Mouse (Mus musculus): ENCODE measurements at regions not wholly inside any gene's neighbourhood (a gene's known extent, or its start where the extent isn't known, plus 50 kb on each side); places are given as distances from the start of the nearest gene placed in this dataset.

DNA sequence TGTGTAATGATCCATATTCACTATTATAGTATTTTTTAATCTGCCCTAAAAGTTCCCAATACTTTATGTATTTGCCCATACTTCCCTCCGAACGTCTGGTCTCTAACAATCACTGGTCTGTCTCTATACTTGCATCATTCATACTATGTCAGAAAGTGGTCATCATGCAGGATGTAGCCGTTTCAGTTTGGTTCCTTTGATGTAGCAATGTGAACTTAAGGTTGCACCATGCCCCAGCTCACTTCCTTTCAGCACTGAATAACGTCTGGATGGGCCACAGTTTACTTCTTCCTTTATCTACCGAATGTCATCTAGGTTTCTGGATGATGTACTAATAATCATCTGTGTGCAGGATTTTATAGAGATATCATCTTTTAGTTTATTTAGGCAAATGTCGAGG, 461.9 kb downstream of the Rpl10l start:
- H3K9me3 ChIP-seq (ENCODE audit: low read length) = no peaks in the 10 kb centered on the region
- no peak overlapping the region for H3K4me3 ChIP-seq (ENCODE audit: low read depth, low read length)
- H3K4me2 ChIP-seq (ENCODE audit: low read depth, low read length, poor library complexity, severe bottlenecking) = no peak overlapping the region
- 84% methylated on average over 6 of the region's 6 CpGs for WGBS
- DNase-seq (ENCODE audit: low spot score) = no peak
- no peak overlapping the region for H3K27ac ChIP-seq (ENCODE audit: low read depth, low read length)
- ATAC-seq (ENCODE audit: low FRiP score) = no peak
- H3K4me1 ChIP-seq (ENCODE audit: insufficient read depth, low read length) = no peaks in the 10 kb centered on the region
- TF ChIP-seq CTCF (IDR thresholded peaks at IDR 0.05) = no peak
- H3K27me3 ChIP-seq (ENCODE audit: insufficient read depth, low read length) = no peaks in the 10 kb centered on the region
- H3K36me3 ChIP-seq (ENCODE audit: insufficient read depth, low read length) = no peaks in the 10 kb centered on the region
- H3K9ac ChIP-seq (replicated peaks; ENCODE audit: low read length, poor library complexity, severe bottlenecking) = no peak overlapping the region

DNA sequence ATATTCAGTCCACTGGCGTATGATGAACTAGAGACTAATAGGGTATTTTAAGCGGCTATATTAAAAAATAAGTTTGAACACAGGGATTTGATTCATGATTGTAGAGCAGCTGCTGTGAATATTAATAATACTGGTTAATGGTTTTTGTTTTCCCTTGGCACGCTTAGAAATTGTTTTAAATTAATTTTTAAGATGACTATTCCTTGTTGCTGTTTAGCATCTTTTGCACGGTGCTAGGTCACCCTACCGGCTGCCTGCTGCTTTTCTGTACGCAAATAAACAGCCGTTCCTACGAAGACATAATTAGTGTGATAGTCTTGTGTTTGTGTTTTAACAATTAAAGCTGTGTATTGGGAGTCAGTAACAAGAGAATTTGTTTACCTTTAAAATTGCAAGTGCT, 485.1 kb downstream of the Rpl10l start:
- H3K9ac ChIP-seq (replicated peaks; ENCODE audit: low read length, poor library complexity, severe bottlenecking) = no peak overlapping the region
- ATAC-seq (ENCODE audit: low FRiP score) = no peak
- TF ChIP-seq CTCF (IDR thresholded peaks at IDR 0.05) = no peak

DNA sequence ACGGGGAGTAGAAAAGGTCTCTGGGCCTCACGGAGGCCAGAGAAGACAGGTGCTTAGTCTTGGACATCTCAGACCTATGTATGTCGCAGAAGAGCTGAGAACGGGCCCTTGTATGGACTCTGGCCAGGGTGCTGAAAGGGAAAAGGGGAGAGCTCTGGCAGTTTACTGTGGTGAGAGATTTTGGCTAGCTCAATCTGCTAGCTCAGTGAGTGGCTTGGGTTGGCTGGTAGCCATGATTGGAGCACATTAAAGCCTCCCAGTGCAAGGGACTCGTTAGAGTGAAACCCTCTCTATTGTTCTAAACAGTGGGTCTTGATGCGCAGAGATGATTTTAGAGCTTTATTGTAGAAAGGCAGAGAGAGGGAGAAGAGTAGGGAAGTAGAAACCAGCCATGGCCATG, 512.7 kb downstream of the Rpl10l start:
- H3K4me2 ChIP-seq (ENCODE audit: low read depth, low read length, poor library complexity, severe bottlenecking) = no peak overlapping the region
- H3K4me1 ChIP-seq (ENCODE audit: insufficient read depth, low read length) = no peaks in the 10 kb centered on the region
- 81% methylated on average over 6 of the region's 6 CpGs for WGBS
- H3K9ac ChIP-seq (replicated peaks; ENCODE audit: low read length, poor library complexity, severe bottlenecking) = no peak overlapping the region
- no peak overlapping the region for H3K27ac ChIP-seq (ENCODE audit: low read depth, low read length)
- ATAC-seq (ENCODE audit: low FRiP score) (no peak), DNase-seq (ENCODE audit: low spot score) (no peak)
- no peak for TF ChIP-seq CTCF (IDR thresholded peaks at IDR 0.05)
- H3K36me3 ChIP-seq (ENCODE audit: insufficient read depth, low read length) = no peaks in the 10 kb centered on the region
- H3K9me3 ChIP-seq (ENCODE audit: low read length) = no peaks in the 10 kb centered on the region
- H3K27me3 ChIP-seq (ENCODE audit: insufficient read depth, low read length) = no peaks in the 10 kb centered on the region
- no peak overlapping the region for H3K4me3 ChIP-seq (ENCODE audit: low read depth, low read length)

More for the DNA sequence above, 485.1 kb downstream of the Rpl10l start:
- H3K4me2 ChIP-seq (ENCODE audit: low read depth, low read length, poor library complexity, severe bottlenecking) = no peak overlapping the region
- H3K4me3 ChIP-seq (ENCODE audit: low read depth, low read length) = no peak overlapping the region
- H3K9me3 ChIP-seq (ENCODE audit: low read length) = no peaks in the 10 kb centered on the region
- H3K27me3 ChIP-seq (ENCODE audit: insufficient read depth, low read length) = no peaks in the 10 kb centered on the region
- no peaks in the 10 kb centered on the region for H3K36me3 ChIP-seq (ENCODE audit: insufficient read depth, low read length)
- H3K27ac ChIP-seq (ENCODE audit: low read depth, low read length) = no peak overlapping the region
- WGBS = 80% methylated on average over 8 of the region's 8 CpGs
- H3K4me1 ChIP-seq (ENCODE audit: insufficient read depth, low read length) = no peaks in the 10 kb centered on the region
- DNase-seq (ENCODE audit: low spot score) = peak; percentile 22

All from midbrain, postnatal 0 days (tissue).